Mouse (Mus musculus): ENCODE measurements around the gene Zfhx3. TPM values are rescaled to one million over a fixed set of nuclear protein-coding genes. Genes with fewer than 3 reads are reported as not detected.
"Not testable (repeated sequence)": the region's sequence is repeated elsewhere in the genome, so short reads cannot be mapped to it uniquely, and the experiment has no call there.

The Zfhx3 gene
- under 1 TPM in 1 of 2 experiments, not detected in 1; 0.58 TPM for polyA plus RNA-seq (2017; shearing (Covaris generic))

DNA sequence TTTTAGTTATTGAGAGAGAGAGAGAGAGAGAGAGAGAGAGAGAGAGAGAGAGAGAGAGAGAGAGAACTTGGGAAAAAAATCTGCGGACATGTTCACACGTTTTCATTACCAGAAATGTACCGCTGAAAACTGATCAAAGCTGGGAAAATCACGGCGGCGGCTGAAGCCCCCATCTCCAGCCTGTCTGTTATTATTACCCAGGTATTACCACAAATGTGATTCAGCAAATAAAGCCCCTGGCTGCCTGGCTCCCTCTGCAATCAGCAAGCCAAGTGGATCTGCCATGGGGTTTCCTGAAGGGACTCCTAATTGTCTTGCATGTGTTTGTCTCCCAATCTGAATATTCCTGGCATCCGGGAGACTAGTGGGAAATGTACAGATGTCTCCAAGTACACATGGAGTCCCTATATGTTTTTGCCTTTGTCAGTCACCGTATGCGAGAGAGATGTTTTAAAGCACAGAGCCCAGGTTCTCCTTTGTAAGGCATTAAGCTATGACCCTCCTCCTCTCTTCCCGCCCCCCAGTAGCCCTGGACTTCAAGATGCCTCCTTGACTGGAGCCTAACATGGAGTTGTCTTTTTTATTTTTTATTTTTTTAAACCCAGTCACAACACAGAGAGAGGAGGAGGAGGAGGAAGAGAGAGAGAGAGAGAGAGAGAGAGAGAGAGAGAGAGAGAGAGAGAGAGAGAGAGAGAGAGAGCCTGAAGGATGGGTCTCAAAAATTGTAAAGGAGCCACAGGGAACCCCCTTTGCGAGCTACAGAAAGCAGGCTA is at the start of gene Zfhx3:
Zfhx3 (plus strand) TSS at position 723 of the 773 bp plus-strand sequence.
- ATAC-seq: no peak

GRCm38 (mm10) chr8:107918984-107919383 is 23.5 kb upstream of the Zfhx3 start:
- ATAC-seq: no peak

DNA sequence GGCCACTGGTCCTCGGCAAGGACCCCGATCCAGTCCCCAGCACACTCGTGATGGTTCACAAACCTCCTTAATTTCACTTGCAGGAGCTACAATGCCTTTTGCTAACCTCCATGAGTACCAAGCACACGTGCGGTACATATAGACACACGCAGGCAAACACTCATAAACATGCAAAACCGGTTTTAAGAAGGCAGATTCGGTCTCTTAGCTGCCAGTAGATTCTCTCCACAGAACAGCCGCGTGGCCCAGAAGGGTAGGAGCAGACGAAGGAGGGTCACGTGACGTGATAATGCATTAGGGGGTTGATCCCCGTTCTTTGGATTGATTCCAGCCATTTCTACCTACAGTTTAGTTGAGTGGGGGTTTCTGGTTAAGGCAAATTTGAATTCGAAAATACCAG is 16.3 kb upstream of the Zfhx3 start:
- no peak for ATAC-seq

- no peak for ATAC-seq
These were observed 5.7 kb upstream of the Zfhx3 start for GRCm38 (mm10) chr8:107936725-107937124.

- not testable (repeated sequence) for ATAC-seq
These were observed 4.2 kb upstream of the Zfhx3 start for GRCm38 (mm10) chr8:107938231-107938630.

- no peak for ATAC-seq
These were observed 2.3 kb upstream of the Zfhx3 start for GRCm38 (mm10) chr8:107940181-107940580.

GRCm38 (mm10) chr8:107942752-107943510 is 487 bp downstream of the Zfhx3 start:
- no peak for ATAC-seq

DNA sequence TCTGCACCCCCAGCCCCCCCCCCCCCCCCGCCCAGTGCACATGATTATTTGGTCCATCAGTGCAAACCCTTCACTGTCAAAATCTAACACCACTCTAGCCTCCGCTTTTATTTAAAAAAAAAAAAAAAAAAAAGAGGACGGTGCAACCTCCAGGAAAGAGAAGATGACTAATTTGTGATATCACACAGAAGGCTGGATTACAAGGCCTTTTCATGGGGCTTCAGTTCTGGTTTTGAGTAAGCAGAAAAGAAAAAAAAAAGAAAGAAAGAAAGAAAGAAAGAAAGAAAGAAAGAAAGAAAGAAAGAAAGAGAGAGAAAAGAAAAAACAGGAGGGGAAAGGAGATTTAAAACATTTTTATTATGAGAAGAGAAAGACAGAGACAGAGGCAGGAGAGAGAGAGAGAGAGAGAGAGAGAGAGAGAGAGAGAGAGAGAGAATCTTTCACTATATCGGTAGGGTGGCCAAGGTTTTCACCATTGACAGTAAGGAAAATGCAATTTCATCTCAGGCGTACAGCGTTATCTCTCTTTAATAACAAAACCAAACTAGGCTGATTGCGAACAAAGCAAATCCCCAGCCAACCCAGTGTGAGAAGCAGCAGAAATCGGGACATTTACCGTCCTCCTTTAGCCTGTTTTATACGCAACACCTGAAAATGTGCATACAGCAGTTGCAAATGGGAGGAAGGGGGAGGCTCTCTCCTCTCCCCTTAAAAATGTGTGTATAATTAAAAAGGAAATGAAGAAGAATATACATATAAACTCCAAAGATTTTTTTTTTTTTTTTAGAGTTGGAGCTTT is 1.3 kb downstream of the Zfhx3 start:
- ATAC-seq: no peak

- no peak for ATAC-seq
These were observed 2.5 kb downstream of the Zfhx3 start for GRCm38 (mm10) chr8:107944676-107945600.

- ATAC-seq: no peak
These were observed 4.4 kb downstream of the Zfhx3 start for GRCm38 (mm10) chr8:107946888-107947287.

DNA sequence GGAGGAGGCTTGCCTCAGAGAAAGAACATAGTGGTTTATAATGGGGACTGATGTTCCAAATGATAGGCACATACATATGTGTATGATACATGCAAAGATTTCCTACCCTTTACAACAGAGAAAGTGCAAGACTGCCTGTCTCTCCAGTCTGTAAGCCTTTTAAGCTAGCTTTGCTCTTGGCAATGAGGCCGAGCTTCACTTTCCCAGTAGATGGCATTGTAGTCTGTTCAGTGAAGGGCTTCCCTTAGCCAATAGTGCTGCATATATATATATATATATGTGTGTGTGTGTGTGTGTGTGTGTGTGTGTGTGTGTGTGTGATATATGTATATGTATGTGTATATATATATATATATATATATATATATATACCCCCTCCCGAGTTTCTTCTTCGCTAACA is 13.4 kb downstream of the Zfhx3 start:
- ATAC-seq: no peak

GRCm38 (mm10) chr8:107957566-107957965 is 15.1 kb downstream of the Zfhx3 start:
- no peak for ATAC-seq

DNA sequence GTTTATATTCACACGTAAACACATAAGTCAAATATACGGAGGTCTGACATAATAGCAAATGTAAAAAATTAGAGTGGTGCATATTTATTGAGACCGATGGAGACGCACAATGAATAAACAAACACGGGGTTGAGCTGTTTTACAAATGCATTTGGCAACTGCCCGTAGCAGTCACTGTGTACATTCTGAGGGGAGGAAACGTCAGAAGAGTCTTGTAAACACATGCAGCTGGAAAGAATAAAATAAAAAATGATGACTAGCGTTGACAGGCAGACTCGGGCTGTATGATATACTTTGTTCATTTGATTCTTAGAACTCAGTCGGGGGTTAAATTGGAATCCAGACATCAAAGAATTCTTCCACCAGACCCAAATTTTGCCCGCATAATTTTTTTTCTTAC is 18.0 kb downstream of the Zfhx3 start:
- ATAC-seq: no peak

DNA sequence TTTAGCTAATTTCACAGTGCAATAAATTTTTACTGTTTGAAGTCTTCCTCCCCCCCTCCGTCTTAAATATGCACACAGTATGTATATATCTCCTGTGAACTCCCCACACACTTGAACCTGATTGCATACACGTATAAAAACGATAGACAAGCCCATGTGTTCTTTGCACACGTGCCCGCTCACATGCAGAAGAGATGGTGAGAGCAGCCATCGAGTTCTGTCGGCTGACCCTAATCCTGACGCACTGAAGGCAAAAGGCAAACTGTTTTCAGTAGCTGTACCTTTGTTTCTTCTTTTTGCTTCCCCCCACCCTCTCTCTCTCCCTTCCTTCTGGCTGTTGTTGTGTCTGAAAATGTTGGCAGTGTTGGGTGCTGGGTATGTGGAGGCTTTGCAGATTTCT is 18.4 kb downstream of the Zfhx3 start:
- ATAC-seq: no peak

DNA sequence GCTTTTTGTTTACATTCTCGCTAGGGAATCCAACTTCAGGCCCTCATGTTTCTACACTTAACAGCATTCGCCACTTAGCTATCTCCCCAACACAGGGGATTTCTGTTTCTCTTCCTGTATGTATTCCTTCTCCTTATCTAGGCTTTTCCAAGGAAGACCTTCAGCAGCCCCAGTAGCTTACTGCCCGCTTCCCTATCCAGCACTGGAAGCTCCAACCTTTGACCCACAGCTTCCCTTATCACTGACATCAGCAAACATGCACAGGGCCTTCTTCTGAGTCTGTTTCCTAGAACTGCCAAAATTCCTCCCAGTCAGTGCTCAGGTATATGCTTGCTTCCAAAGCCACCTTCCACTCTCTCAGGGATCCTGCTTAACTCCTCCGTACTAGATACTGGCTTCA is 29.8 kb downstream of the Zfhx3 start:
- no peak for ATAC-seq

DNA sequence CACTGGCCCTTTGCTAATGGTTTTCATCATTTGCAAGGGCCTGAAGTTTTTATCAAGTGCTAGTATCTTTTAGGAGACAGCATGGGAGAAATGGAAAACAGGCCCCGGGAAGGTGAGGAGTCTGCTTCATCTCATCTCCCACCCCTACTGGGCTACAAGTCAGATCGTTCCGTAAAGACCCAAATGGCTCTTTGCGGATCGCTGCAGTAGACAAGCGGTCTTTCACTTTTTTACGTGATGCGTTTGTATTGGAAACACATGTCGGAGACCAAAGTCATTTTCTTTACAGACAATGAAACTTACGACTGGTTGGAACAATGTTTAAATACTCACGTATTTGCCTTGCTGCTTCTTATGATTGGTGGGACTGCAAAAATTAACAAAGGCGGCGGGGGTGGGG is 32.0 kb downstream of the Zfhx3 start:
- no peak for ATAC-seq

DNA sequence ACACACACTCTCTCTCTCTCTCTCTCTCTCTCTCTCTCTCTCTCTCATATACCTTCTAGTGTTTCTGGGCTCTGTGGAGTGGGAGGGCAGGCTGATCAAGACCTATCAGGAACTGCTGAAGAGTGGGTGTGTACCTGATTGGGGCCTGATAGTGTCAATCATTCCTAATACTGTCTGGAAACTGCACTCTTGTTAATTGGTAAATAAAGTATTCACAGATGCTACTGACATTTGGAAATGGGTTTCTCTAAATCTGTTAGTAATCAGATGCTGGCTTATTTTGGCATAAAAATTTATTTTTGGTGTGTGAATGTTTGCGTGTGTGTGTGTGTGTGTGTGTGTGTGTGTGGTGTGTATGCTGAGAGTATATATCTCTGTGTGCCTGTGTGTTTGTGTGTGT is 35.8 kb downstream of the Zfhx3 start:
- ATAC-seq: no peak

DNA sequence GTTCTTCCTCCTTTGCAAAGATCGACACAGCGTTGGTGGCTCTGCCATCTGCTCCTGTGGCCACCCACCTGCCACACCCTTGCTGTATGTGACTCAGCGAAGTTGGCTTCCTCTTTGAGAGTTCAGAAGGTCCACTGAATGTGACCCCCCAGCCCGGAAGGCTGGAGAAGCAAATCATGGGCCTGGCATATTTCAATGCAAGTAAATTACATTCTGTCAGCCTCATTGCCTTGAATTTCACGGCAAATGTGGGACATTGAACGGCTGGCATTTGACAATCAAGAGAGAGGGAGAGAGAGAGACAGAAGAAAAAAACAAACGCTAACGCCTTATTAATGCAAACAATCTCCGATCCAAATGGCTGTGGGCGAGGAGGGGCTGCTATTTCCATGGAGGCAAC is 38.2 kb downstream of the Zfhx3 start:
- ATAC-seq: no peak

- no peak for ATAC-seq
These were observed 44.2 kb downstream of the Zfhx3 start for GRCm38 (mm10) chr8:107986629-107987028.

DNA sequence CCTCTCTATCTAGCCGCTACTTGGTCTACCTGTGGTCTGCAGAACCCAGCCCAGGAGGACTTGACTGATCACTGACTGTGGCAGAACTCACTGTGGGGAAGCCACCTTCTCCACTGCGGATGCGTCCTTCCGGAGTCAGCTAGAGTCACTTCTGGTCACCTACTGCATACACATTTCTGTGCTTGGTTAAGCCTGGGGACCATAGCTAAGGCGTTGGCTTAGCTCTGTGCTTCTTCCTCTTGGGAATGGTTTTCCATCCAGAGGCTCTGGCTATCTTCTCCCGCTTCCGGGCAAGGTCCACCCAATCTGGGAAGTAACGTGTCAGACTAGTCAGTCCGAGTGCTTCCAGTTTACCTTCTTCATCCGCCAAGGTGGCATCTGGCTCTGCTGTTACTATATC is 56.4 kb downstream of the Zfhx3 start:
- ATAC-seq: no peak

DNA sequence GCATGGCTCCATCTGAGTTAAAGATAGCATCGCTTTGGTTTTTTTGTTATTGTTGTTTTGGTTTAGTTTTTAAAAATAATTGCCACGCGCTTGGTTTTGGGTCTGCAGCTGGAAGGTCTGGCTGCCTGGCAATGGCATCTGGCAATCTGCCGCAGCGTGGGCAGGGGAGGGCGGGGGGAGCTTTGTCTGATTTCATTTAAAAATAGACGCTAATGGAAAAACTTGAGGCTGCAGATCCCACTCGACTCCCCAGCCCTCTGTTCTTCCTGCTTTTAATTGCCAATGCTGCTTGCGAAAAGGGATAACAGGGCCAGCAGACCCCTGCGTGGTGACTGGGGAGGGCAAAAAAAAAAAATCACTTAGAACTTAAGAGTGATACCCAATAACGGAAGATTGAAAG is 69.1 kb downstream of the Zfhx3 start:
- no peak for ATAC-seq

DNA sequence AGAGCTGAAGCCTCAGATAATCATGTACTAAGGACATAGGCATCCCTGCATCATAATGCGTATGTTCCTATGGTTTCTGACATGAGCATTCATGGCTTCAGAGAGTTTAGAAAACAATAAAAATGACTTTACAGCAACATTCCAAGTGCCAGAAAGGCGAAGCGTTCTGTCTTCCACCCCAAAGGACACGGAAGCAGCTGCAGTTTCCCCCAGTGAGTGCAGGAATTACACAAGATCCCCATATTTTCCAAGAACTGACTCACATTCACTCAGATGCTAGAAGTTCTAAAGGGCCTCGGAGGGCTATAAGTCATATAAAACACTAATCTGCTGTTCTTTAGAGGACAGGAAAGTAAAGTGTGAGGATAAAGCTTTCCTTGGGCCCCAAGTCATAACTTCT is 75.3 kb downstream of the Zfhx3 start:
- no peak for ATAC-seq

All from activated CD4-positive, CD25-positive, alpha-beta regulatory T cell, adult 4 months (primary cell).